Mouse (Mus musculus): ENCODE results near the gene Nprl2.

Gene Nprl2

DNA sequence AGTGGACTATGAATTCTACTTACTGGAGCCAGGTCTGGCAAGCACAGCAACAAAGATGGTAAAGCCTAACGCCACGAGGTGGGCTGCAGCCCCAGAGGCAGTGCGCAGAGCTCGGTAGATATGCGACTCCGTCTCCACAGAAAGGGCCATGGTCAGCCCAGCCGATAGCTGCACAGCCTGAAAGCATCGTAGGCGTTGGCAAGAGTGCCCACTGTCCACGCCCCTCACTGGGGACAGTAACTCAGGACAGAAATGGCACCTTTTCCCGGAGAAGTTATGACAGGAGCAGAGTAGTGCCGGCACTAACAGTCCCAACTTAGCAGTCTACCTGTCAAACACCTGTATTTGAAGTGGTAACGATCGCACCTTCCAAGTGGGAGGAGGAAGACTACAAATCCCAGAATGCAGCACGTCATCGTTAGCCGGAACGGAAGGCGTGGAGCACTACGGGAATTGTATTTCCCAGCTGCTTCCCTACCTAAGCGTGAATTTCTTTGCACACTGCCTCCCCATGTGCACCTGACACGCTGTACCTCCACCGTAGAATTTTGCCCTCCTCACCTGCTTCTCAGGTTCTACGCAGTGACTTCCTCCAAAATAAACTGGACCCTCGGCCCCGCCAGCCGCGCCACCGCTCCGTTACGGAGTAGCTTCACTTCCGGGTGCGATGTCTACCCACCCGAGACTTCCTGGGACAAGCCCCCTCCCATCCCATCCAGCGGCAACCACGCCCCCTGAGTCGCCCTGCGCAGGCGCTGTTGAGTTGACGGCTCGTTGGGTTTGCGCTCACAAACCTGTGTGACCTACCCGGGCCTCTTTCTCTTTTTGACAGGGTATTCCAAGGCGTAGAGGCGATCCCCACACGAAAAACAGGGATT is at the start of gene Nprl2, which contains the start of gene Cyb561d2:
Nprl2 (plus strand) TSS at position 753 of the 878 bp plus-strand sequence.
Cyb561d2 (minus strand) TSS at position 720 of the 878 bp plus-strand sequence.
- DNase-seq (ENCODE audit: low read depth, low spot score), result peak; percentile 95

GRCm38 (mm10) chr9:107493511-107493910 is 48.5 kb upstream of the Nprl2 start:
- DNase-seq (ENCODE audit: low read depth, low spot score), result no peak

DNA sequence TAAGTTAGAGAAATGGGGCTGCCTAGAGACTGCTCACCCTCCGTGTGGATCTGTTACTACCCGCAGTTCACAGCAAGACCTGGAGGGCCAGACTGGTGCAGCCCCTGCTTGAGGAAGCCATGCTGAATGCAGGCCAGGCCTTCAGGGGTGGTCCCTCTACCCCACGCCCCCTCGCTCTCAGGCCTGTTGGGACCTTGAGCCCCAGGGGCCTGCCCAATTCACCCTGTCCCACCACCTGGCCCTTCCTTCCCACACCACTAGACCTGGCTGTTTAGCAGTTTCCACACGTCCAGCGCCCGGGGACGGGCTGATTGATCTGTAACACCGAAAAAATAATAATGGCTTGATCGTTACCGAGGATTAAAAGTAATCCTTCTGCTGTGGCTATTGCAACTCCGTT is 47.8 kb upstream of the Nprl2 start:
- no peak for DNase-seq (ENCODE audit: low read depth, low spot score)

DNA sequence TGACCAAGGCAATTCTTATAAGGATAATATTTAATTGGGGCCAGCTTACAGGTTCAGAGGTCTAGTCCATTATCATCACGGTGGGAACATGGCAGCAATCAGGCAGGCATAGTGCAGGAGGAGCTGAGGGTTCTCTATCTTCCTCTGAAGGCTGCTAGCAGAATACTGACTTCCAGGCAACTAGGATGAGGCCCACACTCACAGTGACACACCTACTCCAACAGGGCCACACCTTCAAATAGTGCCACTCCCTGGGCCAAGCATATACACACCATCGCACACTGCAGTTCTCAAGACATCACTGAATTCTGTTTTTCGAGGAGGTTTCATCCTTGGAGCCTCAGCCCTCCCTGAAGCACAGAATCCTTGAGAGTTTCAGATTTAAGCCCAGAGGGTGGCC is 45.7 kb upstream of the Nprl2 start:
- DNase-seq (ENCODE audit: low read depth, low spot score), result no peak

- no peak for DNase-seq (ENCODE audit: low read depth, low spot score)
Measured at GRCm38 (mm10) chr9:107500708-107501286, 41.2 kb upstream of the Nprl2 start.

DNA sequence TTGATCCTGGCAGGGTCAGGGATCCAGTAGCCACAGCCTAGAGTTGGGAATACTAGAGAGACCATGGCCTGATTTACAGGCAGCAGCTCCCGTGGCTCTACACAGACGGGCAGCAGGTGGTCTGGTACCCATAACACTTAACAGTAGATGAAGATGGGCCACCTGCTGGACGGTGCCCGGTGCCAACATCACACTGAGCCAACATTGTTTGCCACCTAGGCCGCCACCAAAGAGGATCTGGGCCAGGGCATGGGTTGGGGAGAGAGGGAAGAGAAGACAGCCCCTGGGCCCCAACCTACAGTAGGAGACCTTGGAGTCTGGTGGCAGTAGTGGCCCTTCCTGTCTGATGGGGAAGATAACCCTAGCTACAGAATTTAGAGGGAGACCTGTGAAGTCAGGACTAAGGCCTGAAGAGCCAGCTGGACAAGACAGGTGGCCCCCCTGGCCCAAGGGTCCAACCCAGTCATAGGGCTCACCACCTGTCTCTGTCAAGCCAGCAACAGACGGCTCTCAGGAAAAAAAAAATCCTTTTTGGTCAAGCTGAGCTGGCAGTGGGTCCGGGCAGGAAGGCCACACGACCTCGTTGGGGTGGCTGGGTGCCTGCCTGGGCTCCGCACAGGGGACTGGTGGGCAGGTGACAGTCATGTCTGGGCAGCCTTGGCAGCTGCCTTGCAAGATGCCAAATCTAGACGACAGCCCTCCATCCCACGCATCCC is 39.7 kb upstream of the Nprl2 start:
- DNase-seq (ENCODE audit: low read depth, low spot score), result no peak

- DNase-seq (ENCODE audit: low read depth, low spot score), result no peak
Measured at GRCm38 (mm10) chr9:107504662-107505537, 37.1 kb upstream of the Nprl2 start.

DNA sequence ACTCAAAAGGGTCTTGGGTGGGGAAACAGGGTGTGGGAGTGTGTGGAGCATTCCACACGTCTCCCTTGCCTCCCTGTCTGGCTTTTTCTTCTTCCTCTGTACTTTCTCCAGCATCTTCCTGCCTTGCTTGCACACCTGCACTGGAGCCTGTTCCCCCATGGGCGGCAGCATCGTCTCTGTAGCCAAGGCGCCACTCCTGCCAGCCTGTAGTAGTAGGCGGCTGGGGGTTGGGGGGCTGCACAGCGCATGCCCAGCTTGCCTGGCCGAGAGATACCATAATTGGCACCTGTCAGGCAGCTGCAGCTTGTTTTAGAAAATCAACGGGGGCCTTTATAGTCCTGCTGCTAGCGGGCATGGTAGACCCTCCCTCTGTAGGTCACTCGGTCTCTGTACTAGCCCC is 33.8 kb upstream of the Nprl2 start:
- no peak for DNase-seq (ENCODE audit: low read depth, low spot score)

GRCm38 (mm10) chr9:107510384-107511100 is 31.5 kb upstream of the Nprl2 start:
- DNase-seq (ENCODE audit: low read depth, low spot score), result no peak

- DNase-seq (ENCODE audit: low read depth, low spot score), result no peak
Measured at GRCm38 (mm10) chr9:107511436-107511835, 30.6 kb upstream of the Nprl2 start.

DNA sequence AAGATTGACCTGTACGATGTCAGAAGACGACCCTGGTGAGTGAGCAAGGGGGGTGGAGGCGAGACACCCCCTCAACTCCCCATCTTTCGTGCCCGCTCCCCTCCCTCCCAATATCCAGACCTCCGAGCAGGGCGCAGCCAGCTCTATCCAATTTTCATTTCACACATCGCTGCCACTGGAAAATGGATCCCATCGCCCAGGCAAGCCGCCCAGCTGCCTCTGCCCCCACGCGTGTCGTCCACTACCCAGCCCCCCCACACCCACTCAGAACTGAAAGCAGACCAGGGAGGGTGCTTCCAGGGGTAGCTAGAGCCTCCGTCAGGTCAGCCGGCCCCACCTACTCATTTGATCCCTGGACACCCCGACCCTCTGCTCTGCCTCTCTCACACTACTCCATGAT is 29.7 kb upstream of the Nprl2 start:
- DNase-seq (ENCODE audit: low read depth, low spot score), result no peak

- DNase-seq (ENCODE audit: low read depth, low spot score), result peak; percentile 67
Measured at GRCm38 (mm10) chr9:107514303-107514955, 27.6 kb upstream of the Nprl2 start.

- DNase-seq (ENCODE audit: low read depth, low spot score), result no peak
Measured at GRCm38 (mm10) chr9:107520331-107520730, 21.7 kb upstream of the Nprl2 start.

GRCm38 (mm10) chr9:107521190-107521589 is 20.8 kb upstream of the Nprl2 start:
- no peak for DNase-seq (ENCODE audit: low read depth, low spot score)

DNA sequence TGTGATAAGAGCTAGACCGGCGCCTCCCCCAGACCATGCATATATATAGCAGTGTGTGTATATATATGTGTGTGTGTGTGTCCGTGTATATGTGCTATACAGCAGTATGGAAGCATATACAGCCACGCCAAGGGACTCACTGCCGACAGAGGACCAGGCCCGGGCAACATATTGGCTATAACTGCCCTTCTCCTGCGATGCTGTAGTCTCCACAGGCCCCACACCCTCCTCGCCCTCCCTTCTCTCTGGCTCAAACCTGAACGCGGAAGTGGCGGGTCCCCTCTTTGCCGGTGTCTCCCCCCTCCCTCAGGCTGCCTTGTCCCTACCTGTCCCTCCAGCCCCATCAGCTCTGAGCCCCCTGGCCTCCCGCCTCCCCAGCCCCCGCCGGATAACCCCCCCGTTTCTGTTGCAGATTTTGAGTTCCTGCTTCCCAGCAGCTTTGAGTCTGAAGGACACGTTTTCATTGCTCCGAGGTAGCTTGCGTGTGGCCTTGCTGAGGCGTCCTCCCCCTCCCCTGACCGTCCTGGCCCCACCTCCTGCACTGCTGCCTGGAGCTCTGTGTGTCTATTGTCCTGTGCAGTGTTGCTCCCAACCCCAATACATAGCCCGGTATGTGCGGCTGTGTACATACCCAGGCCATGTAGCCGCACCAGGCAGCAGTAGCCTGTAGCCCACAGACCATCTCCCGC is 20.2 kb upstream of the Nprl2 start:
- peak; percentile 30 for DNase-seq (ENCODE audit: low read depth, low spot score)

GRCm38 (mm10) chr9:107522400-107522711 is 19.7 kb upstream of the Nprl2 start:
- no peak for DNase-seq (ENCODE audit: low read depth, low spot score)

DNA sequence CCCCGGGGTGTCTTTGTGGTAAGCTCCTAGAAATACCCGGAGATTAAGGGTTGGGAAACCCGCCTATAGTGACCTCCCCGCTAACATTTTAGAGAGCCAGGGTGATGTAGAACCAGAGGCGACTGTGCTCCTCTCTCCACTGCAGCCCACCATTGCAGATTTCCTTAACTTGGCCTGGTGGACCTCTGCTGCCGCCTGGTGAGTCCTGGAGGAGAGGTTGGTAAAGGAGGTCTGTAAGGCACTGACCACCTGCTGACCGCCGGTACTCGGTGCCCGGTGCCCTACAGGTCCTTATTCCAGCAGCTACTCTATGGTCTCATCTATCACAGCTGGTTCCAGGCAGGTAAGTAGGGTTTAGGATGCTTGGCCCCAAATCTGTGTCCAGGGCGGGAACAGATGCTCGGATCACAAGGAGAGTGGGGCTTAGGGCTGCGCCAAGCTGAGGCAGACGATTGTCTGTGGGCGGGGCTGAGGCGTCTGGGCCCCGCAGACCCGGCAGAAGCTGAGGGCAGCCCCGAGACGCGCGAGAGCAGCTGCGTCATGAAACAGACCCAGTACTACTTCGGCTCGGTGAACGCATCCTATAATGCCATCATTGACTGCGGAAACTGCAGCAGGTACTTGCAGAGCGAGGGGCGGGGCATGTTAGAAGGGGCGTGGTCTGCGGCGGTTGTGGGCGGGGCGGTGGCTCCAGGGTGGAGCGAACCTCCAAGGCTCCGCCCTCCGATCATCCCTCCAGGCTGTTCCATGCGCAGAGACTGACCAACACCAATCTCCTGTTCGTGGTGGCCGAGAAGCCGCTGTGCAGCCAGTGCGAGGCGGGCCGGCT is 15.6 kb upstream of the Nprl2 start:
- peak; percentile 83 for DNase-seq (ENCODE audit: low read depth, low spot score)

DNA sequence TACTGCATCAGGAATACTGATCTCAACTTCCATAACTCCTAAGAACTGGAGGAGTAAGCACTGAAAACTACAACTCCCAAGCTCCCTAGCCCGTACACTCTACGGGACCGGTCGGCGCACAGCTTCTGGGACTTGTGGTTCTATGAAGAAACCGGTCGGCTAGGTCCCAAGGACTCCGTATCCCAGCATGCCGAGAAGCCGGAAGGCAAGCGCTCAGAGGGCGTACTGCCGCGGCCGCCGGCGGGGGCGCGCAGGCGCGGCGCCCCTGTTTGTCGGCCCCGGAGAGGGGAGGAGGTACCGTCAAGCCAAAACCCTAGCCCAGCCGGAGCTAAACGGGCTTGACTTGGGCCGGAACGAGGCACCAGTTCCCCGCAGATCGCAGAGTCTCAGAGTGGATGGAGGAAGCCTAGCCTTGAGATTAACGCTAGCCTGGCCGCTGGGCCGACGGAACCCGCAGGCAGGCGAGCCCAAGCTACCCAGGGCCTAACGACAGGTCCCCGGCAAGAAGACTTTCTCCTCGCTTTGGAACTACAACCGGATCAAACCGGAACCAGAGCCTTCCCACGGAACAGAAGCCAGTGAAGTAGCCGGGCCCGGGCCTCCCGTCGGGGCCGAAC is 8.1 kb upstream of the Nprl2 start, which contains the start of gene Tmem115:
Tmem115 (plus strand) TSS at position 155 of the 617 bp plus-strand sequence.
- peak; percentile 94 for DNase-seq (ENCODE audit: low read depth, low spot score)
